In the genomic region with DNA sequence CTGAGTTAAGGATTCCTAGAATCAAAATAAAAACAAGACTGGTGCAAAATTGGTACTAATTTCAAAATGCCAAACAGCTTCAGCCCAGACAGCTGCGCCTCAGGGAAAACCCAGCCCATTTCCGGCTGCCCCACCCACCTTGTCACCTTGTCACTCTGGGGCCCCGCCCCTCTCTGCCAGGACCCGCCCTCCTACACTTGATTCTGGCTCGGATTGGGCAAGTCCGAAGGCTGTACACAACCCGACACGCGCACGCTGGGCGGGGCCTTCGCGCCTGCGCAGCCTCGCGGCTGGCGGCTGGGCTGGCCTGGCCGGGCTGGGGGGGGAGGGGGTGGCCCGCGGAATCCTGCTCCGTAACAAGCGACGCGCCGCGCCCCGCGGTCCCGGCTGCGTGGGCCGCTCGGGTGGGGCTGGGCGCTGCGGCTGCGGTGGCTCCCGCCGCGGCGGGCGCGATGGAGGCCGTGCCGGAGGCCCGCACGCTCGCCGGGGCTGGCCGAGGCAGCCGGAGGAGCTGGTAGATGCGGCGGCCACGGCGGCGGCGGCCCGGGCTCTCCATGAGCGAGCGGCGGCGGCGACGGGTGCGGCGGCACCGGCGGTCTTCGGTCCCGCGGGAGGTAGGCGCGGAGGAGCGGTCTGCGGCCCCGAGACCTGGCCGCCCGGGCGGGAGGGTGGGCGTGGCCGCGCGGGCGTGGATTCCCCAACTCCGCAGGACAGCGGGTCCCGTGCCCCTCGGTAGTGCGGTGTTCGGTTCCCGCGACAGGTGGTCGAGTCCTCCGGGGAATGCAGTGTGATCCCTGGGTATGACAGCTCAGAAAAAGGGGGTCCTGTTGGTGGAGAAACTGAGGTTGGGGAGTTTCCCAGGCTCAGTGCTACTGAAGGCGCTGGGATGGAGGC, we compare ENCODE assay signal across 8 mouse cellular contexts. TPM values are rescaled to one million over a fixed set of nuclear protein-coding genes. Genes with fewer than 3 reads are reported as not detected.
A peak's percentile ranks its signal among the peaks of the same experiment; 100 is the strongest.
DNase-seq lines count a peak whose midpoint lies in the region; ATAC-seq and TF ChIP-seq lines count a peak whose summit lies in the region.

A gene (plus strand): TSS at position 329 of the 894 bp plus-strand sequence.

- H3K9me3 ChIP-seq in hindbrain, embryonic 13.5 days, result no peaks in the 10 kb centered on the region

- peaks cover 13% of the 10 kb centered on the region for H3K36me3 ChIP-seq in hindbrain, embryonic 13.5 days

- peak within 1 kb of the TSS; percentile 85 for H3K9ac ChIP-seq in hindbrain, embryonic 13.5 days

- ATAC-seq in Patski, result peak; percentile 99
- ATAC-seq in hindbrain, embryonic 13.5 days (ENCODE audit: low FRiP score), result peak; percentile 100

- in situ Hi-C loops in Patski (cut with MboI; ENCODE audit: low pct_unique_long_range_greater_than_20kb), result no loop called here

- CTCF ChIA-PET in Patski (lab: Charles Lee), result interaction anchor here (2.7 kb wide), 1 partner anchor 10 kb away, joined by 7 read pairs; no protein-coding TSS in a partner anchor

- H3K27me3 ChIP-seq in Patski, result peaks cover 24% of the 10 kb centered on the region
- H3K27me3 ChIP-seq in hindbrain, embryonic 13.5 days, result no peaks in the 10 kb centered on the region

- POLR2A ChIA-PET in Patski (lab: Charles Lee), result no interaction called here

- WGBS in hindbrain, embryonic 13.5 days, result under 1% methylated on average over 47 of the region's 93 CpGs

- no peak for TF ChIP-seq CTCF in Patski (IDR thresholded peaks at IDR 0.05)

- peaks cover 6% of the 10 kb centered on the region; the same call in 1 of the 2 replicates for H3K4me1 ChIP-seq in hindbrain, embryonic 13.5 days (replicated peaks)

- H3K4me3 ChIP-seq in hindbrain, embryonic 13.5 days, result peak within 1 kb of the TSS; percentile 87

- peak within 1 kb of the TSS; percentile 73 for H3K4me2 ChIP-seq in hindbrain, embryonic 13.5 days

- peak within 1 kb of the TSS; percentile 87 for H3K27ac ChIP-seq in hindbrain, embryonic 13.5 days

- DNase-seq in Patski (ENCODE audit: low read depth, low spot score), result peak; percentile 57
- DNase-seq in cerebellum, postnatal 14 days, result peak; percentile 96 to 97
- DNase-seq in frontal cortex, postnatal 14 days (ENCODE audit: low spot score in 2 of 2), result peak; percentile 87 to 91
- peak; percentile 79 to 84 for DNase-seq in layer of hippocampus, postnatal 25 days (ENCODE audit: extremely low spot score in 1 of 2, low spot score in 1 of 2)
- DNase-seq in lung, postnatal 25 days (ENCODE audit: low spot score), result peak; percentile 96
- peak; percentile 95 for DNase-seq in retina, embryonic 14.5 days (ENCODE audit: low spot score)
- peak; percentile 96 for DNase-seq in thymus, postnatal 4 days

RNA-seq across cellular contexts. Expression of the gene that starts here (rescaled TPM):
- 2.6 TPM for polyA plus RNA-seq in Patski (2021)
- 2.4 and 4.9 TPM in 2 replicates for polyA plus RNA-seq in hindbrain, embryonic 13.5 days (2015; fragmentation: Nextera tagmentation; extraction: Ambion mirVana)
- 10 to 100 TPM; 11.9 to 14.5 TPM for total RNA-seq in layer of hippocampus, postnatal 25 days (2021)

Comparison
In these comparisons a context has a peak if more than half of its experiments do, and no peak if none do; other contexts are left out.
1. Peak in every context shown above with its lines: DNase-seq, ATAC-seq, H3K4me3 ChIP-seq and H3K27ac ChIP-seq.